Mouse (Mus musculus) forebrain, embryonic 14.5 days (tissue): ENCODE data around the gene 1700025C18Rik. TPM values are rescaled to one million over a fixed set of nuclear protein-coding genes. Genes with fewer than 3 reads are reported as not detected.

Experiments
- ATAC-seq: fragments of 200-750 bp; cut with Nextera tagmentation; 2 replicates; pipeline ENCODE4 v1.8.0; 2017; ENCODE audit warnings: mild to moderate bottlenecking, moderate library complexity
- DNase-seq: peaks from one replicate; pipeline ENCODE4 v3.0.0-alpha.2; 2015; ENCODE audit warnings: low spot score
- H3K27ac ChIP-seq: fragments of 300-500 bp; sonication (generic); 2 replicates; pipeline ENCODE4 v1.5.1; 2014; ENCODE audit warnings: low read depth, mild to moderate bottlenecking, control low read depth, low read length, moderate library complexity
- H3K27me3 ChIP-seq: fragments of 300-500 bp; sonication (generic); replicated peaks from 2 replicates; pipeline ENCODE4 v1.6.1; 2014; ENCODE audit warnings: low read length, control low read depth, mixed read lengths; ENCODE audit not compliant: control insufficient read depth, insufficient read depth
- H3K36me3 ChIP-seq: fragments of 300-500 bp; sonication (generic); 2 replicates; pipeline ENCODE4 v1.6.1; 2014; ENCODE audit warnings: low read length, control low read depth; ENCODE audit not compliant: control insufficient read depth, insufficient read depth
- H3K4me1 ChIP-seq: fragments of 300-500 bp; sonication (generic); 2 replicates; pipeline ENCODE4 v1.6.1; 2014; ENCODE audit warnings: antibody characterized with exemption, low read length, control low read depth; ENCODE audit not compliant: control insufficient read depth, insufficient read depth
- H3K4me2 ChIP-seq: fragments of 300-500 bp; sonication (generic); 2 replicates; pipeline ENCODE4 v1.6.1; 2014; ENCODE audit warnings: mild to moderate bottlenecking, control low read depth, low read length
- H3K4me3 ChIP-seq: fragments of 300-500 bp; sonication (generic); 2 replicates; pipeline ENCODE4 v1.5.1; 2014; ENCODE audit warnings: low read depth, low read length, control low read depth
- H3K9ac ChIP-seq: fragments of 300-500 bp; sonication (generic); 2 replicates; pipeline ENCODE4 v1.6.1; 2014; ENCODE audit warnings: mild to moderate bottlenecking, low read length, control low read depth, moderate library complexity
- H3K9me3 ChIP-seq: fragments of 300-500 bp; sonication (generic); replicated peaks from 2 replicates; pipeline ENCODE4 v1.6.1; 2016; ENCODE audit warnings: low read length, control low read depth, mixed read lengths; ENCODE audit not compliant: control insufficient read depth
- WGBS: fragments of 180-500 bp; shearing (Covaris S2); extraction: QIAGEN DNeasy Blood & Tissue Kit; methylation state at CpG from one replicate; pipeline ENCODE4 v1.1.7; 2014; 5-methylcytosine and 5-hydroxymethylcytosine counted together
- polyA plus RNA-seq: library from polyadenylated mRNA; unstranded; fragments of >200 nt; fragmentation: Nextera tagmentation; extraction: Ambion mirVana; gene quantifications from 2 replicates; pipeline ENCODE4 v1.2.1, GENCODE M21; 2014

1700025C18Rik gene
- polyA plus RNA-seq, 1 experiment from 2014 or later = not detected

DNA sequence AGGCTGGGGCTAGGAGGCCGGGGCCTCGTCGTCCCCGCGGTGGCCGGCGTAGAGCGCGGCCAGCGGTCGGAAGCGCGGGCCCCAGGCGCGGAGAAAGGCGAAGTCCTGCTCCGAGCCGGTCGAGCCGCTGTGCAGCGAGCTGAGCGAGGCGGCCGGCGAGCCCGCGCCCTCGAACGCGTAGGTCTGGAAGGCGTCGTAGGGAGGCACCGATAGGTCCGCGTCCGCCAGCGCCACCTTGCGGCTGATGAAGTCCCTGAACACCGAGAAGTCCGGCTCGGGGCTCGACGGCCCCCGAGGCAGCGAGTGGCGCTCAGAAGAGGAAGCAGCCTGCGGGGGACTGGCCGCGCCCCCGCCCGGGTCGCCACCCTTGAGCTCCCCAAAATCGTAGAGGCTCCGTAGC is 21.6 kb upstream of the 1700025C18Rik start:
- Histone ChIP-seq H3K27ac (no peak overlapping the region), H3K9ac (no peak overlapping the region), H3K9me3 (no peaks in the 10 kb centered on the region), H3K36me3 (no peaks in the 10 kb centered on the region), H3K27me3 (peaks cover 31% of the 10 kb centered on the region), H3K4me1 (0 out of 2 replicates have a peak, but pooled peaks cover 4% of the 10 kb centered on the region), H3K4me2 (peak overlapping the region; percentile 34), H3K4me3 (no peak overlapping the region)
- under 1% methylated on average over 46 of the region's 54 CpGs for WGBS
- DNase-seq (peak; percentile 88), ATAC-seq (peak; percentile 66)

DNA sequence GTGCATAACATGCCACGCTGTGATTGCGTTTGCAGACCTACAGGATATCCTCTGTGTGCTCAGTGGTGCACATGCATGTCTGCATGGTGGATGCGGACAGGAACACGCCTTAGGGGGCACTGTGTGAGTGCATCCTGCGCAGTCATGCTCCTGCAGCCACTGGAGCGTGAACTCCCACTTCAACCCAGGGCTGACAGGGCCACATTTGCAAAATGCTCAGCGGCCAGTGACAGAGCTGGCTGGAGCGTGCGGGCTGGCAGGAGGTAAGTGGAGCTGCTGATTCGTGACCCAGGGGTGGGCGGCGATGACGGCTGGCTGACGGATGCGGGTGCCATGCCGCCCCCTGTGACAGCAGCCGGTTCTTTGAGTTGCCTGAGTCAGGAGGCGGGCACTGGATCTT is 16.0 kb upstream of the 1700025C18Rik start:
- no peak overlapping the region for H3K9ac ChIP-seq
- no peak overlapping the region for H3K4me2 ChIP-seq

DNA sequence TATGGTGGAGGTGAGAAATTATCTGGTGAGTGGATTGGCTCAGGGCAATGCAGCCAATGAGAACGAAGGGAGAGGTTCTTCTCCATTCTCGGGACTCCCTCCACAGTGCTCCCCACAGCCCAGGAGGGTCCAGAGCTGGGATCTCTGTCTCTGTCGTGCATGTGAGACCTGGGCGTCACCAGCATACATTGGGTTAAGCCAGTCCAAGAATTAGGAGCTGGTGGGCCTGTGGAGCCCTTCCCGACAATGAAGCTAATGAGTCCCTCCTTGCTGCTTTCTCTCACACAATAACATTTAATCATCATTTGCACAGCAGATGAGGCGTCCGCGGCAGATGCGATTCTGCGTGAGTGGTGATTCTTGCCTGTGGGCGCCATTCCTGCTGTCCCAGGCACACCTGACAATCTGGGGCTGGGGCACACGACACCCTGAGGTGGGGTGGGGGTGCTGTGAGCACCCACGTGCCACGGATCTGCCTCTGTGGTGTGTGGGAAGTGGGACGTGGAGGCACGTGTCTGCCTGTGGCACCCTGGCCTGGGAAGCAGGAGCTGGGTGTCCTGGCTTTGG is 15.0 kb upstream of the 1700025C18Rik start:
- DNase-seq = peak; percentile 52
- H3K27ac ChIP-seq = no peak overlapping the region
- 34% methylated on average over 16 of the region's 16 CpGs for WGBS

More for the DNA sequence above, 16.0 kb upstream of the 1700025C18Rik start:
- Histone ChIP-seq H3K4me1 (peaks cover 5% of the 10 kb centered on the region), H3K36me3 (no peaks in the 10 kb centered on the region), H3K27me3 (peaks cover 13% of the 10 kb centered on the region), H3K27ac (no peak overlapping the region), H3K4me3 (no peak overlapping the region), H3K9me3 (no peaks in the 10 kb centered on the region)
- ATAC-seq (peak; percentile 4; the same call in 1 of the 2 replicates), DNase-seq (no peak)
- WGBS = 18% methylated on average over 18 of the region's 18 CpGs

DNA sequence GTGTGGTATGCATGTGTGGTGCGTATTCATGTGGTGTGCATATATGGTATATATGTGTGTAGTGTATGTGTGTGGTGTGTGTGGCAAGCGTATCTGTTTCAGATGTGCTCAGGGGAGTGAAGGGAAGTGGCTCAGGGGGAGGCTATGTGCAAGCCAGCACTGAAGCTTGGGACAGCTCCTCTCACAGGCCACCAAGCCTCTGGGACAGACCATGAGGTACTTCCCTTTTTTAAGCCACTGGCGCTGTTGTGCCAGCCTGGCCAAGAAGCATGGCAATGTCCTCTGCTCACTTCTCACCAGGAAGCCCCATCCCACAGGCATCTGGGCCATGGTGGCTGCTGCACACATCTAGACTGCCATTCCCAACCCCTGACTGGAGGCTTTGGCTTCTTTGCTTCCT is 12.4 kb upstream of the 1700025C18Rik start:
- Histone ChIP-seq H3K4me3 (no peak overlapping the region), H3K9me3 (no peaks in the 10 kb centered on the region), H3K9ac (no peak overlapping the region), H3K4me2 (no peak overlapping the region), H3K27ac (no peak overlapping the region), H3K36me3 (no peaks in the 10 kb centered on the region), H3K27me3 (no peaks in the 10 kb centered on the region), H3K4me1 (peaks cover 8% of the 10 kb centered on the region)
- ATAC-seq (no peak), DNase-seq (no peak)
- 84% methylated on average over 3 of the region's 3 CpGs for WGBS

More for the DNA sequence above, 15.0 kb upstream of the 1700025C18Rik start:
- H3K27me3 ChIP-seq = peaks cover 6% of the 10 kb centered on the region
- no peaks in the 10 kb centered on the region for H3K9me3 ChIP-seq
- peak; percentile 50 for ATAC-seq
- peaks cover 8% of the 10 kb centered on the region for H3K4me1 ChIP-seq
- no peak overlapping the region for H3K9ac ChIP-seq
- H3K4me2 ChIP-seq = no peak overlapping the region
- no peak overlapping the region for H3K4me3 ChIP-seq
- H3K36me3 ChIP-seq = no peaks in the 10 kb centered on the region

DNA sequence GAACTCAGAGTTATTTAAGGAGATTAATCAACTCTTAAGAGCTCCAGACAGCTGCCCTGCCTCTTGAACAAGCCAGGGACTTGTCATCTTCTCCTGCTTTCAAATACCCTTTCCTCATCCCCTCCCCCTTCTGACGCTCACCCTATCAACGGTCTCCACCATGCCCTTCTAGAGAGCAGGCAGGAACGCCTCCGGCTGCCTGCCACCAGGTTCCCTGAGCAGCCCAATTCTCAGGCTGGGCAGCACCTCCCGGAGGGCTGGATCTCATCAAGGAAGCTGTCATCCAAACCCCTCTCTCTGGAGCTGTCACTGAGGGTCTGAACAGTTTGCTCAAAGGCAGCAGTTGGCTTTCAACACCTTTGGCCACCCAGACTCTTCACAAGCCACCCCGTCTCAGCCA is 10.2 kb upstream of the 1700025C18Rik start:
- WGBS = 12% methylated on average over 6 of the region's 6 CpGs
- no peaks in the 10 kb centered on the region for H3K27me3 ChIP-seq
- H3K36me3 ChIP-seq = no peaks in the 10 kb centered on the region
- ATAC-seq = no peak
- H3K9me3 ChIP-seq = no peaks in the 10 kb centered on the region
- peaks cover 16% of the 10 kb centered on the region for H3K4me1 ChIP-seq
- H3K4me2 ChIP-seq = no peak overlapping the region
- H3K27ac ChIP-seq = no peak overlapping the region
- no peak overlapping the region for H3K4me3 ChIP-seq
- DNase-seq = no peak
- H3K9ac ChIP-seq = no peak overlapping the region

DNA sequence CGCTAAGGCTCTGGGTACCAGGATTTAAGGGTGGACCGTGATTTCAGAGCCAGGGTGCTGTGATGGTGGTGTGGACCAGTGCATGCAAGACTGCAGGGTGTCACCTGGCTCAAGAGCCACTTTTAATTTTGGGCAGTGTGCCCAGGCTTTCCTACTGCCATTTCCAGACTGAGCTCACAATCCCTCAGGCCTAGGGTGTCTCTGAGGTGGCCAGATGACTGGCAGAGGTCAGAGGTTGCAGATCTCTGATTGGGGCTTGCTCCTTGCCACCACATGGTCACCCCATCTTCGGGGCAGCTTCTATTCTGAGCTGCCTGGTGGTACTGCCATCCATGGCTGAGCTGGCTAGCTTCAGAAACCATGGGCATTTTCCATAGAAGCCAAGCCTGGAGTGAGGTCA is 8.3 kb upstream of the 1700025C18Rik start:
- no peak overlapping the region for H3K9ac ChIP-seq
- WGBS = 86% methylated on average over 3 of the region's 3 CpGs
- no peaks in the 10 kb centered on the region for H3K36me3 ChIP-seq

DNA sequence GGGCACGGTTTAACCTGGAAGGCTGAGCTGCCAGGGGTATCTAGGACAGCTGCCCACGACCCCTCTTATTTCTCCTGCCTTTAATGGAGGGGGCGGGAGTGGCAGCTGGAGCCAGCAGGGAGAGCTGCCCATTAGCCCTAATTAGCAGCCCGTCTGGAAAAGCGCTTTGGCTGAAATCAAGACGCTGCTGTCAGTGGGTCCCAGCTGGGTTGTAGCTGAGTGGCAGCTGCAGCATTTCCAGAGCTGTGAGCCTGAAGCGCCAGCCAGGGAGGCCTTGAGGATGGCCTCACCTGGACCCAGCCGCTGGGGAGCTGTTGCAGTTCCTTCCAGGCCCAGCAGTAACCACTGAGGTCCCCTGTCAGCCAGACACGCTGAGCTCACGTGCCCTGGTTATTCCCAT is 5.8 kb upstream of the 1700025C18Rik start:
- Histone ChIP-seq H3K9me3 (no peaks in the 10 kb centered on the region), H3K4me2 (no peak overlapping the region), H3K36me3 (no peaks in the 10 kb centered on the region), H3K4me3 (no peak overlapping the region), H3K9ac (0 out of 2 replicates have a peak overlapping the region, but pooled peaks have one; percentile 8), H3K27ac (peak overlapping the region; percentile 58), H3K27me3 (no peaks in the 10 kb centered on the region), H3K4me1 (peaks cover 17% of the 10 kb centered on the region)
- peak; percentile 81 for ATAC-seq
- DNase-seq = peak; percentile 86
- 5% methylated on average over 10 of the region's 10 CpGs for WGBS

More for the DNA sequence above, 8.3 kb upstream of the 1700025C18Rik start:
- H3K9me3 ChIP-seq = no peaks in the 10 kb centered on the region
- DNase-seq (no peak), ATAC-seq (no peak)
- no peaks in the 10 kb centered on the region for H3K27me3 ChIP-seq
- peaks cover 17% of the 10 kb centered on the region for H3K4me1 ChIP-seq
- no peak overlapping the region for H3K4me2 ChIP-seq
- H3K27ac ChIP-seq = no peak overlapping the region
- no peak overlapping the region for H3K4me3 ChIP-seq

DNA sequence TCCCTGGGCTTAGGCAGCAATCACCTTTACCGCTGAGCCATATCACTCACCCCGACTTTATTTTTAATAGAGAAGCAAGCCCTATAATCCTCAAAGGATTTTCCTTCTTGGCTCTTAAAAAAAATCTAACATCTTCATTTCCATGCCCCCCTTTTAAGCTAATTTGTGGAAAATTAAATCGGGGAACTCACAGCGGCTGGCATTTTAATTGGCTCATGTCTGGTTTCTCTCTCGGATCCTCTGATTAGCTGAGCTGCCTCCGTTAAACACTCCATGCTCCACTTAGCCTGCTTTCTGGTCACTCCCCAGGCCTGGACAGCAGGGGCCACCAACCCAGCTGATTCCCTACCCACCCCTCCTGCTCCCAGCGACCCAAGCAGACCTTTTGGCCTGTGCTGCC is 1.8 kb upstream of the 1700025C18Rik start:
- Histone ChIP-seq H3K4me2 (no peak overlapping the region), H3K4me1 (peaks cover 15% of the 10 kb centered on the region), H3K27me3 (no peaks in the 10 kb centered on the region), H3K27ac (no peak overlapping the region), H3K9me3 (no peaks in the 10 kb centered on the region), H3K9ac (no peak overlapping the region), H3K4me3 (no peak overlapping the region), H3K36me3 (no peaks in the 10 kb centered on the region)
- DNase-seq (peak; percentile 56), ATAC-seq (no peak)
- 19% methylated on average over 7 of the region's 7 CpGs for WGBS

DNA sequence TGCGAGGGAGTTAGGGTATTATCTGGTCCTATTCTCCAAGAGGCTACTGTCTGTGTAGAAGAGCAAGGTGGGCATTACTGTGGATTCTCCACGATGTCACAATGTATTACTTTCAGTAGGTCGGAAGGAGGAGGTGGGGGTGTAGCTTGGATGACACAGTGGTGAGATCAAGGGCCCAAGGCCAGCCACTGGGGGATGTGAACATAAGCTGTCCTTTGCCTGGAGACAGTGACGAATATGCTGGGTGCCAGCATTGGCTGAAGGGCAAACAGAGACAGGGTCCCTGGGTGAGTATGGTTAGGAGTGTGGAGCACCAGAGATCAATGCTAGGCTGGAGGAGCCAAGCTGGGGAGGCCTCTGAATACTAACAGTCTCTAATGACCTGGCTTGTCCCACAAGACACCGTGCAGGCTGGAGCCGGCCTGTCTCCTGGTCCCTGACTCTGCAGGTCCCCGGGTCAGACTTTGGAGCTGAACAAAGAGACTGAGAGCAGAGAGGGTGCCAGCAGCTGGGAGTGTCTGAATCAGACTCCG is 949 bp upstream of the 1700025C18Rik start:
- no peaks in the 10 kb centered on the region for H3K9me3 ChIP-seq
- H3K27me3 ChIP-seq = no peaks in the 10 kb centered on the region
- no peak overlapping the region for H3K4me2 ChIP-seq
- peaks cover 9% of the 10 kb centered on the region for H3K4me1 ChIP-seq
- no peak overlapping the region for H3K27ac ChIP-seq
- H3K36me3 ChIP-seq = no peaks in the 10 kb centered on the region
- H3K9ac ChIP-seq = no peak overlapping the region
- WGBS = 77% methylated on average over 8 of the region's 8 CpGs
- no peak overlapping the region for H3K4me3 ChIP-seq
- DNase-seq = no peak
- ATAC-seq = no peak
